Mouse (Mus musculus) C2C12 (cell line): ENCODE measurements around the gene Gins2. TPM values are rescaled to one million over a fixed set of nuclear protein-coding genes. Genes with fewer than 3 reads are reported as not detected.
A peak's percentile ranks its signal among the peaks of the same experiment; 100 is the strongest.

Experiments used
- H3K27me3 ChIP-seq: one replicate; pipeline ENCODE4 v1.6.1; 2011; ENCODE audit not compliant: control insufficient read depth, insufficient read depth, insufficient read length
- H3K36me3 ChIP-seq: one replicate; pipeline ENCODE4 v1.6.1; 2011; ENCODE audit not compliant: control insufficient read depth, insufficient read depth
- H3K4me3 ChIP-seq: one replicate; pipeline ENCODE4 v1.5.1; 2011; ENCODE audit warnings: mild to moderate bottlenecking, control low read depth; ENCODE audit not compliant: poor library complexity, insufficient read depth, severe bottlenecking
- H3K79me2 ChIP-seq: one replicate; pipeline ENCODE4 v1.6.1; 2011; ENCODE audit not compliant: control insufficient read depth, insufficient read depth
- H3K79me3 ChIP-seq: one replicate; pipeline ENCODE4 v1.6.1; 2011; ENCODE audit warnings: low read depth, control low read depth
- H3ac ChIP-seq: one replicate; pipeline ENCODE3; 2011; ENCODE audit warnings: low read depth; ENCODE audit not compliant: control insufficient read depth, insufficient read length
- CEBPB ChIP-seq: IDR thresholded peaks from one replicate; pipeline ENCODE4 v1.6.1; 2011; ENCODE audit warnings: low read depth, mild to moderate bottlenecking, control low read depth, moderate library complexity
- CTCF ChIP-seq: IDR thresholded peaks from one replicate; pipeline ENCODE4 v1.5.1; 2011; ENCODE audit not compliant: control insufficient read depth, insufficient read depth, insufficient read length
- FOSL1 ChIP-seq: IDR thresholded peaks from one replicate; pipeline ENCODE4 v1.8.0; 2011; ENCODE audit warnings: mild to moderate bottlenecking, low read length; ENCODE audit not compliant: poor library complexity, insufficient read depth, severe bottlenecking
- MAX ChIP-seq: IDR thresholded peaks from one replicate; pipeline ENCODE4 v1.6.1; 2011; ENCODE audit warnings: mild to moderate bottlenecking, control low read depth
- MYOD1 ChIP-seq: IDR thresholded peaks from one replicate; pipeline ENCODE4 v1.6.1; 2011; ENCODE audit warnings: low read depth; ENCODE audit not compliant: control insufficient read depth, insufficient read length
- MYOG ChIP-seq: IDR thresholded peaks from one replicate; pipeline ENCODE4 v1.6.1; 2011; ENCODE audit not compliant: control insufficient read depth, insufficient read length; ENCODE audit errors: extremely low read depth
- USF1 ChIP-seq: IDR thresholded peaks from one replicate; pipeline ENCODE4 v1.6.1; 2011; ENCODE audit warnings: low read depth, mild to moderate bottlenecking, control low read depth, moderate library complexity
- polyA plus RNA-seq: library from polyadenylated mRNA; unstranded; fragments of >200 nt; fragmentation: generic; extraction: Trizol; gene quantifications from one replicate; pipeline ENCODE4 v1.2.1, GENCODE M21; 2012; ENCODE audit warnings: missing spikeins

The Gins2 gene
- polyA plus RNA-seq, 1 experiment: 69.8 TPM

GRCm38 (mm10) chr8:120566681-120567080 is 22.4 kb downstream of the Gins2 start:
- Histone ChIP-seq H3K36me3 (peaks cover 46% of the 10 kb centered on the region), H3K4me3 (no peak overlapping the region)

GRCm38 (mm10) chr8:120565151-120565711 is 23.9 kb downstream of the Gins2 start:
- H3K79me3 ChIP-seq: no peaks in the 10 kb centered on the region
- no peak overlapping the region for H3K4me3 ChIP-seq
- peaks cover 13% of the 10 kb centered on the region for H3K79me2 ChIP-seq
- TF ChIP-seq MAX (no peak), MYOD1 (no peak), USF1 (no peak), CTCF (no peak), FOSL1 (no peak), CEBPB (no peak), MYOG (no peak)
- peak overlapping the region; percentile 43 for H3ac ChIP-seq
- peaks cover 35% of the 10 kb centered on the region for H3K36me3 ChIP-seq
- no peaks in the 10 kb centered on the region for H3K27me3 ChIP-seq

More at GRCm38 (mm10) chr8:120566681-120567080, 22.4 kb downstream of the Gins2 start:
- H3K79me2 ChIP-seq: peaks cover 5% of the 10 kb centered on the region
- no peak for TF ChIP-seq MYOG
- TF ChIP-seq MAX: no peak
- TF ChIP-seq FOSL1: no peak
- no peak for TF ChIP-seq CEBPB
- no peak for TF ChIP-seq CTCF
- TF ChIP-seq USF1: no peak
- no peak for TF ChIP-seq MYOD1
- no peak overlapping the region for H3ac ChIP-seq
- H3K79me3 ChIP-seq: no peaks in the 10 kb centered on the region
- no peaks in the 10 kb centered on the region for H3K27me3 ChIP-seq

- H3K4me3 ChIP-seq: no peak overlapping the region
- peaks cover 24% of the 10 kb centered on the region for H3K36me3 ChIP-seq
- H3K27me3 ChIP-seq: no peaks in the 10 kb centered on the region
- H3ac ChIP-seq: peak overlapping the region; percentile 37
- peak; percentile 55 for TF ChIP-seq MYOD1
- peak; percentile 5 for TF ChIP-seq FOSL1
- peak; percentile 68 for TF ChIP-seq MAX
- no peak for TF ChIP-seq CEBPB
- H3K79me2 ChIP-seq: peaks cover 21% of the 10 kb centered on the region
- H3K79me3 ChIP-seq: no peaks in the 10 kb centered on the region
These were observed 25.0 kb downstream of the Gins2 start for GRCm38 (mm10) chr8:120563851-120564837.

- peaks cover 16% of the 10 kb centered on the region for H3K36me3 ChIP-seq
- H3K4me3 ChIP-seq: no peak overlapping the region
- H3K79me2 ChIP-seq: peaks cover 26% of the 10 kb centered on the region
- no peaks in the 10 kb centered on the region for H3K27me3 ChIP-seq
- TF ChIP-seq MYOD1 (peak; percentile 32), MAX (no peak)
- H3ac ChIP-seq: peak overlapping the region; percentile 46
- no peaks in the 10 kb centered on the region for H3K79me3 ChIP-seq
These were observed 25.8 kb downstream of the Gins2 start for GRCm38 (mm10) chr8:120563348-120563724.

GRCm38 (mm10) chr8:120562680-120563347 is 26.3 kb downstream of the Gins2 start:
- Histone ChIP-seq H3K4me3 (no peak overlapping the region), H3ac (peak overlapping the region; percentile 46), H3K36me3 (peaks cover 15% of the 10 kb centered on the region), H3K79me3 (no peaks in the 10 kb centered on the region), H3K79me2 (peaks cover 26% of the 10 kb centered on the region), H3K27me3 (no peaks in the 10 kb centered on the region)
- TF ChIP-seq FOSL1: no peak
- TF ChIP-seq MYOD1: no peak
- TF ChIP-seq USF1: no peak
- no peak for TF ChIP-seq CTCF
- TF ChIP-seq MAX: no peak
- TF ChIP-seq CEBPB: no peak
- no peak for TF ChIP-seq MYOG
